Mouse (Mus musculus): ENCODE measurements around the gene Smc6. TPM values are rescaled to one million over a fixed set of nuclear protein-coding genes. Genes with fewer than 3 reads are reported as not detected.

Smc6 gene
- polyA plus RNA-seq, 1 experiment from 2014 or later, result 113 TPM

- no peak overlapping the region for H3K4me3 ChIP-seq (replicated peaks)
- H3K27me3 ChIP-seq (replicated peaks), result no peaks in the 10 kb centered on the region
- H3K36me3 ChIP-seq, result peaks cover 56% of the 10 kb centered on the region
- no peak overlapping the region for H3K27ac ChIP-seq (replicated peaks)
- H3K9me3 ChIP-seq (replicated peaks), result no peaks in the 10 kb centered on the region
- no peak overlapping the region for H3K9ac ChIP-seq (replicated peaks)
- ATAC-seq (ENCODE audit: low FRiP score), result no peak
- no peaks in the 10 kb centered on the region for H3K4me1 ChIP-seq
- 94% methylated on average over 1 of the region's 1 CpGs for WGBS
- no peak overlapping the region for H3K4me2 ChIP-seq
Measured at GRCm38 (mm10) chr12:11300858-11301257, 35.2 kb downstream of the Smc6 start.

- H3K4me3 ChIP-seq (replicated peaks), result no peak overlapping the region
- H3K9me3 ChIP-seq (replicated peaks), result no peaks in the 10 kb centered on the region
- 94% methylated on average over 8 of the region's 8 CpGs for WGBS
- H3K4me1 ChIP-seq, result no peaks in the 10 kb centered on the region
- no peaks in the 10 kb centered on the region for H3K27me3 ChIP-seq (replicated peaks)
- H3K27ac ChIP-seq (replicated peaks), result no peak overlapping the region
- H3K4me2 ChIP-seq, result no peak overlapping the region
- no peak for ATAC-seq (ENCODE audit: low FRiP score)
- no peak overlapping the region for H3K9ac ChIP-seq (replicated peaks)
- H3K36me3 ChIP-seq, result peaks cover 56% of the 10 kb centered on the region
Measured at GRCm38 (mm10) chr12:11306753-11307645, 41.3 kb downstream of the Smc6 start.

GRCm38 (mm10) chr12:11311106-11311505, 45.4 kb downstream of the Smc6 start:
- no peaks in the 10 kb centered on the region for H3K9me3 ChIP-seq (replicated peaks)
- peaks cover 41% of the 10 kb centered on the region for H3K36me3 ChIP-seq
- no peak overlapping the region for H3K4me2 ChIP-seq
- H3K9ac ChIP-seq (replicated peaks), result no peak overlapping the region
- no peak for ATAC-seq (ENCODE audit: low FRiP score)
- H3K4me3 ChIP-seq (replicated peaks), result no peak overlapping the region
- H3K27ac ChIP-seq (replicated peaks), result no peak overlapping the region
- H3K4me1 ChIP-seq, result no peaks in the 10 kb centered on the region
- WGBS, result 95% methylated on average over 2 of the region's 2 CpGs
- H3K27me3 ChIP-seq (replicated peaks), result no peaks in the 10 kb centered on the region

GRCm38 (mm10) chr12:11313840-11314239, 48.2 kb downstream of the Smc6 start:
- ATAC-seq (ENCODE audit: low FRiP score), result no peak
- no peak overlapping the region for H3K9ac ChIP-seq (replicated peaks)
- H3K27me3 ChIP-seq (replicated peaks), result no peaks in the 10 kb centered on the region
- no peak overlapping the region for H3K27ac ChIP-seq (replicated peaks)
- H3K4me2 ChIP-seq, result no peak overlapping the region
- H3K4me1 ChIP-seq, result no peaks in the 10 kb centered on the region
- 75% methylated on average over 1 of the region's 1 CpGs for WGBS
- H3K9me3 ChIP-seq (replicated peaks), result no peaks in the 10 kb centered on the region
- H3K4me3 ChIP-seq (replicated peaks), result no peak overlapping the region
- peaks cover 34% of the 10 kb centered on the region for H3K36me3 ChIP-seq

GRCm38 (mm10) chr12:11317671-11318070, 52.0 kb downstream of the Smc6 start:
- Histone ChIP-seq H3K36me3 (peaks cover 31% of the 10 kb centered on the region), H3K9me3 (replicated peaks) (no peaks in the 10 kb centered on the region), H3K4me1 (no peaks in the 10 kb centered on the region), H3K27ac (replicated peaks) (no peak overlapping the region), H3K4me3 (replicated peaks) (no peak overlapping the region), H3K9ac (replicated peaks) (no peak overlapping the region), H3K27me3 (replicated peaks) (no peaks in the 10 kb centered on the region), H3K4me2 (no peak overlapping the region)
- no peak for ATAC-seq (ENCODE audit: low FRiP score)
- 62% methylated on average over 6 of the region's 6 CpGs for WGBS

GRCm38 (mm10) chr12:11324480-11324879, 58.8 kb downstream of the Smc6 start:
- H3K9ac ChIP-seq (replicated peaks), result no peak overlapping the region
- H3K4me3 ChIP-seq (replicated peaks), result no peak overlapping the region
- ATAC-seq (ENCODE audit: low FRiP score), result no peak
- H3K36me3 ChIP-seq, result no peaks in the 10 kb centered on the region
- H3K27me3 ChIP-seq (replicated peaks), result no peaks in the 10 kb centered on the region
- 63% methylated on average over 4 of the region's 4 CpGs for WGBS
- no peaks in the 10 kb centered on the region for H3K9me3 ChIP-seq (replicated peaks)
- no peak overlapping the region for H3K27ac ChIP-seq (replicated peaks)
- no peak overlapping the region for H3K4me2 ChIP-seq
- no peaks in the 10 kb centered on the region for H3K4me1 ChIP-seq

GRCm38 (mm10) chr12:11326483-11326882, 60.8 kb downstream of the Smc6 start:
- H3K27ac ChIP-seq (replicated peaks), result no peak overlapping the region
- H3K9ac ChIP-seq (replicated peaks), result no peak overlapping the region
- H3K27me3 ChIP-seq (replicated peaks), result no peaks in the 10 kb centered on the region
- peaks cover 4% of the 10 kb centered on the region; the same call in 1 of the 2 replicates for H3K36me3 ChIP-seq
- H3K4me1 ChIP-seq, result no peaks in the 10 kb centered on the region
- 88% methylated on average over 3 of the region's 3 CpGs for WGBS
- H3K4me3 ChIP-seq (replicated peaks), result no peak overlapping the region
- ATAC-seq (ENCODE audit: low FRiP score), result no peak
- no peaks in the 10 kb centered on the region for H3K9me3 ChIP-seq (replicated peaks)
- H3K4me2 ChIP-seq, result no peak overlapping the region

- Histone ChIP-seq H3K9me3 (replicated peaks) (no peaks in the 10 kb centered on the region), H3K4me2 (no peak overlapping the region), H3K4me3 (replicated peaks) (no peak overlapping the region), H3K27me3 (replicated peaks) (no peaks in the 10 kb centered on the region), H3K36me3 (no peaks in the 10 kb centered on the region), H3K9ac (replicated peaks) (no peak overlapping the region), H3K27ac (replicated peaks) (no peak overlapping the region), H3K4me1 (no peaks in the 10 kb centered on the region)
- WGBS, result 47% methylated on average over 4 of the region's 4 CpGs
- ATAC-seq (ENCODE audit: low FRiP score), result no peak
Measured at GRCm38 (mm10) chr12:11336845-11337244, 71.2 kb downstream of the Smc6 start.

- Histone ChIP-seq H3K4me3 (replicated peaks) (no peak overlapping the region), H3K27me3 (replicated peaks) (no peaks in the 10 kb centered on the region), H3K9me3 (replicated peaks) (no peaks in the 10 kb centered on the region), H3K36me3 (no peaks in the 10 kb centered on the region), H3K9ac (replicated peaks) (no peak overlapping the region), H3K27ac (replicated peaks) (no peak overlapping the region), H3K4me2 (no peak overlapping the region), H3K4me1 (no peaks in the 10 kb centered on the region)
- ATAC-seq (ENCODE audit: low FRiP score), result no peak
- 95% methylated on average over 2 of the region's 2 CpGs for WGBS
Measured at GRCm38 (mm10) chr12:11338251-11338650, 72.6 kb downstream of the Smc6 start.

GRCm38 (mm10) chr12:11342020-11342600, 76.4 kb downstream of the Smc6 start:
- ATAC-seq (ENCODE audit: low FRiP score), result no peak
- H3K27me3 ChIP-seq (replicated peaks), result no peaks in the 10 kb centered on the region
- H3K4me1 ChIP-seq, result no peaks in the 10 kb centered on the region
- 84% methylated on average over 6 of the region's 6 CpGs for WGBS
- no peaks in the 10 kb centered on the region for H3K36me3 ChIP-seq
- H3K4me2 ChIP-seq, result no peak overlapping the region
- no peak overlapping the region for H3K27ac ChIP-seq (replicated peaks)
- no peak overlapping the region for H3K9ac ChIP-seq (replicated peaks)
- H3K9me3 ChIP-seq (replicated peaks), result no peaks in the 10 kb centered on the region
- no peak overlapping the region for H3K4me3 ChIP-seq (replicated peaks)

GRCm38 (mm10) chr12:11345963-11346362, 80.3 kb downstream of the Smc6 start:
- no peak overlapping the region for H3K4me3 ChIP-seq (replicated peaks)
- 68% methylated on average over 2 of the region's 2 CpGs for WGBS

GRCm38 (mm10) chr12:11348423-11348822, 82.7 kb downstream of the Smc6 start:
- WGBS, result 5% methylated on average over 1 of the region's 1 CpGs
- no peaks in the 10 kb centered on the region for H3K9me3 ChIP-seq (replicated peaks)
- no peak for ATAC-seq (ENCODE audit: low FRiP score)

More at GRCm38 (mm10) chr12:11345963-11346362, 80.3 kb downstream of the Smc6 start:
- H3K4me1 ChIP-seq, result no peaks in the 10 kb centered on the region
- no peak overlapping the region for H3K9ac ChIP-seq (replicated peaks)
- H3K4me2 ChIP-seq, result no peak overlapping the region
- no peaks in the 10 kb centered on the region for H3K36me3 ChIP-seq
- H3K27ac ChIP-seq (replicated peaks), result no peak overlapping the region
- H3K9me3 ChIP-seq (replicated peaks), result no peaks in the 10 kb centered on the region
- no peaks in the 10 kb centered on the region for H3K27me3 ChIP-seq (replicated peaks)
- no peak for ATAC-seq (ENCODE audit: low FRiP score)

More at GRCm38 (mm10) chr12:11348423-11348822, 82.7 kb downstream of the Smc6 start:
- Histone ChIP-seq H3K4me2 (no peak overlapping the region), H3K4me1 (no peaks in the 10 kb centered on the region), H3K9ac (replicated peaks) (no peak overlapping the region), H3K27me3 (replicated peaks) (no peaks in the 10 kb centered on the region), H3K27ac (replicated peaks) (no peak overlapping the region), H3K4me3 (replicated peaks) (no peak overlapping the region), H3K36me3 (no peaks in the 10 kb centered on the region)
